Mouse (Mus musculus): ENCODE results near the gene Slx4ip. TPM values are rescaled to one million over a fixed set of nuclear protein-coding genes. Genes with fewer than 3 reads are reported as not detected.

Slx4ip gene
- polyA plus RNA-seq, 1 experiment from 2014 or later, result 9.4 TPM

GRCm38 (mm10) chr2:136936391-136937288 is 45.6 kb downstream of the Slx4ip start:
- ATAC-seq (ENCODE audit: insufficient read depth, low FRiP score, low TSS enrichment), result no peak
- WGBS, result 92% methylated on average over 4 of the region's 4 CpGs

GRCm38 (mm10) chr2:136938249-136938648 is 47.2 kb downstream of the Slx4ip start:
- Histone ChIP-seq H3K4me3 (ENCODE audit: low read depth, low read length) (no peak overlapping the region), H3K27me3 (ENCODE audit: control insufficient read depth, insufficient read depth, low read length) (no peaks in the 10 kb centered on the region), H3K4me2 (ENCODE audit: low read depth) (no peak overlapping the region), H3K9ac (ENCODE audit: low read length) (no peak overlapping the region), H3K9me3 (ENCODE audit: control insufficient read depth, low read length) (no peaks in the 10 kb centered on the region), H3K36me3 (ENCODE audit: control insufficient read depth, insufficient read depth, low read length) (no peaks in the 10 kb centered on the region), H3K27ac (ENCODE audit: low read depth, low read length) (no peak overlapping the region), H3K4me1 (ENCODE audit: control insufficient read depth, insufficient read depth, low read length) (no peaks in the 10 kb centered on the region)
- 86% methylated on average over 1 of the region's 1 CpGs for WGBS
- DNase-seq (ENCODE audit: low spot score) (no peak), ATAC-seq (ENCODE audit: insufficient read depth, low FRiP score, low TSS enrichment) (no peak)

More at GRCm38 (mm10) chr2:136936391-136937288, 45.6 kb downstream of the Slx4ip start:
- Histone ChIP-seq H3K9me3 (ENCODE audit: control insufficient read depth, low read length) (no peaks in the 10 kb centered on the region), H3K36me3 (ENCODE audit: control insufficient read depth, insufficient read depth, low read length) (no peaks in the 10 kb centered on the region), H3K4me3 (ENCODE audit: low read depth, low read length) (no peak overlapping the region), H3K4me1 (ENCODE audit: control insufficient read depth, insufficient read depth, low read length) (no peaks in the 10 kb centered on the region), H3K4me2 (ENCODE audit: low read depth) (no peak overlapping the region), H3K27ac (ENCODE audit: low read depth, low read length) (no peak overlapping the region), H3K9ac (ENCODE audit: low read length) (no peak overlapping the region), H3K27me3 (ENCODE audit: control insufficient read depth, insufficient read depth, low read length) (no peaks in the 10 kb centered on the region)
- DNase-seq (ENCODE audit: low spot score), result no peak

- Histone ChIP-seq H3K27me3 (ENCODE audit: control insufficient read depth, insufficient read depth, low read length) (no peaks in the 10 kb centered on the region), H3K9ac (ENCODE audit: low read length) (no peak overlapping the region), H3K9me3 (ENCODE audit: control insufficient read depth, low read length) (no peaks in the 10 kb centered on the region), H3K4me3 (ENCODE audit: low read depth, low read length) (no peak overlapping the region), H3K4me1 (ENCODE audit: control insufficient read depth, insufficient read depth, low read length) (no peaks in the 10 kb centered on the region), H3K4me2 (ENCODE audit: low read depth) (no peak overlapping the region), H3K27ac (ENCODE audit: low read depth, low read length) (no peak overlapping the region), H3K36me3 (ENCODE audit: control insufficient read depth, insufficient read depth, low read length) (no peaks in the 10 kb centered on the region)
- DNase-seq (ENCODE audit: low spot score) (no peak), ATAC-seq (ENCODE audit: insufficient read depth, low FRiP score, low TSS enrichment) (no peak)
- 93% methylated on average over 5 of the region's 5 CpGs for WGBS
Observed at GRCm38 (mm10) chr2:136946297-136946696, 55.3 kb downstream of the Slx4ip start.

DNA sequence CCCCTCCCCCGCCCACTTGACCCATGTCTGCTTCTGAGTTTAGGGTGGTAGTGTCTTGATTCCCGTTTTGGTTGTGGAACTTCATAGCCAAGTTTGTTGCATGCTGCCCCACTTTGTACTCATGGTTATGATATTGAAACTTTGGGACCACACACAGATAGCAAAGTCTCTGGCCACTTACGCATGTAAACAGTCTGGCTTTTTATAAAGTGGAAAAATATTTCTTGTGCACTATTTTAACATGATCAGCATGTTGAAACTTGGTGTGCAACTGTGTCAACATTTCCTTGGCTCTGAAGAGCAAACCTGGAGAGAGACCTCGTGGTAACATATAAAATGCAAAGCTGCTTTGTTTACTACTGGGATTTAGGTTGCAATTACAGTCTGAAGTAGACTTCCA is 56.5 kb downstream of the Slx4ip start:
- ATAC-seq (ENCODE audit: insufficient read depth, low FRiP score, low TSS enrichment) (no peak), DNase-seq (ENCODE audit: low spot score) (no peak)
- Histone ChIP-seq H3K9ac (ENCODE audit: low read length) (no peak overlapping the region), H3K27me3 (ENCODE audit: control insufficient read depth, insufficient read depth, low read length) (no peaks in the 10 kb centered on the region), H3K9me3 (ENCODE audit: control insufficient read depth, low read length) (no peaks in the 10 kb centered on the region), H3K4me3 (ENCODE audit: low read depth, low read length) (no peak overlapping the region), H3K4me2 (ENCODE audit: low read depth) (no peak overlapping the region), H3K4me1 (ENCODE audit: control insufficient read depth, insufficient read depth, low read length) (no peaks in the 10 kb centered on the region), H3K36me3 (ENCODE audit: control insufficient read depth, insufficient read depth, low read length) (no peaks in the 10 kb centered on the region), H3K27ac (ENCODE audit: low read depth, low read length) (no peak overlapping the region)
- WGBS, result 84% methylated on average over 4 of the region's 4 CpGs

- H3K4me1 ChIP-seq (ENCODE audit: control insufficient read depth, insufficient read depth, low read length), result no peaks in the 10 kb centered on the region
- H3K9ac ChIP-seq (ENCODE audit: low read length), result no peak overlapping the region
- DNase-seq (ENCODE audit: low spot score) (no peak), ATAC-seq (ENCODE audit: insufficient read depth, low FRiP score, low TSS enrichment) (no peak)
- no peak overlapping the region for H3K4me3 ChIP-seq (ENCODE audit: low read depth, low read length)
- no peak overlapping the region for H3K27ac ChIP-seq (ENCODE audit: low read depth, low read length)
- no peak overlapping the region for H3K4me2 ChIP-seq (ENCODE audit: low read depth)
- H3K27me3 ChIP-seq (ENCODE audit: control insufficient read depth, insufficient read depth, low read length), result no peaks in the 10 kb centered on the region
- H3K9me3 ChIP-seq (ENCODE audit: control insufficient read depth, low read length), result no peaks in the 10 kb centered on the region
- WGBS, result 57% methylated on average over 5 of the region's 5 CpGs
- H3K36me3 ChIP-seq (ENCODE audit: control insufficient read depth, insufficient read depth, low read length), result no peaks in the 10 kb centered on the region
Observed at GRCm38 (mm10) chr2:136947937-136948336, 56.9 kb downstream of the Slx4ip start.

- Histone ChIP-seq H3K4me3 (ENCODE audit: low read depth, low read length) (no peak overlapping the region), H3K4me1 (ENCODE audit: control insufficient read depth, insufficient read depth, low read length) (no peaks in the 10 kb centered on the region), H3K9ac (ENCODE audit: low read length) (no peak overlapping the region), H3K36me3 (ENCODE audit: control insufficient read depth, insufficient read depth, low read length) (no peaks in the 10 kb centered on the region), H3K27ac (ENCODE audit: low read depth, low read length) (no peak overlapping the region), H3K9me3 (ENCODE audit: control insufficient read depth, low read length) (no peaks in the 10 kb centered on the region), H3K4me2 (ENCODE audit: low read depth) (no peak overlapping the region), H3K27me3 (ENCODE audit: control insufficient read depth, insufficient read depth, low read length) (no peaks in the 10 kb centered on the region)
- WGBS, result 52% methylated on average over 1 of the region's 1 CpGs
- no peak for DNase-seq (ENCODE audit: low spot score)
- no peak for ATAC-seq (ENCODE audit: insufficient read depth, low FRiP score, low TSS enrichment)
Observed at GRCm38 (mm10) chr2:136952238-136952637, 61.2 kb downstream of the Slx4ip start.

- no peaks in the 10 kb centered on the region for H3K9me3 ChIP-seq (ENCODE audit: control insufficient read depth, low read length)
- no peak overlapping the region for H3K4me3 ChIP-seq (ENCODE audit: low read depth, low read length)
- H3K4me1 ChIP-seq (ENCODE audit: control insufficient read depth, insufficient read depth, low read length), result no peaks in the 10 kb centered on the region
- H3K27me3 ChIP-seq (ENCODE audit: control insufficient read depth, insufficient read depth, low read length), result no peaks in the 10 kb centered on the region
- no peak overlapping the region for H3K27ac ChIP-seq (ENCODE audit: low read depth, low read length)
- H3K4me2 ChIP-seq (ENCODE audit: low read depth), result no peak overlapping the region
- DNase-seq (ENCODE audit: low spot score), result no peak
- no peaks in the 10 kb centered on the region for H3K36me3 ChIP-seq (ENCODE audit: control insufficient read depth, insufficient read depth, low read length)
- ATAC-seq (ENCODE audit: insufficient read depth, low FRiP score, low TSS enrichment), result no peak
- H3K9ac ChIP-seq (ENCODE audit: low read length), result no peak overlapping the region
- WGBS, result 83% methylated on average over 9 of the region's 9 CpGs
Observed at GRCm38 (mm10) chr2:136955726-136956571, 64.9 kb downstream of the Slx4ip start.

DNA sequence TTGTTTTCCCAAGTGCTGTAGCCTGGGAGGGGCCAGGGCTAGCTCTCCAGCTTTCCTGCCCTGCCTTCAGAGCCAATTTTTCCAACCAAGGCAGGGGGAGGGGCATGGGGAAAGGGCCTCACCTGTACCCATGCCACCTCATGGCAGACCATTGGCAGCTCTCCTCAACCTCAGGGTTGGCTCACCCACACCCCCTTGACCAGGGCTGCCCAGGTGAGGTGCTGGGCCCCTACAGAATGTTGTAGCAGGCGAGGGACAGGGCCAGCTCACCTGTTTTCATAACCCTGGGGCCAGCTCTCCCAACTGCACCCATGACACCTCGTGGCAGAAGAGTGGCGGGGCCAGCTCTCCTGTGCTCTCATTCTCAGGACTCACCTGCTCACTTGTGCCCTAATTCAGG is 67.7 kb downstream of the Slx4ip start:
- H3K36me3 ChIP-seq (ENCODE audit: control insufficient read depth, insufficient read depth, low read length), result no peaks in the 10 kb centered on the region
- no peak overlapping the region for H3K4me3 ChIP-seq (ENCODE audit: low read depth, low read length)
- H3K4me2 ChIP-seq (ENCODE audit: low read depth), result no peak overlapping the region
- ATAC-seq (ENCODE audit: insufficient read depth, low FRiP score, low TSS enrichment) (no peak), DNase-seq (ENCODE audit: low spot score) (no peak)
- WGBS, result 79% methylated on average over 3 of the region's 3 CpGs
- no peak overlapping the region for H3K27ac ChIP-seq (ENCODE audit: low read depth, low read length)
- H3K9ac ChIP-seq (ENCODE audit: low read length), result no peak overlapping the region
- H3K27me3 ChIP-seq (ENCODE audit: control insufficient read depth, insufficient read depth, low read length), result no peaks in the 10 kb centered on the region
- no peaks in the 10 kb centered on the region for H3K4me1 ChIP-seq (ENCODE audit: control insufficient read depth, insufficient read depth, low read length)
- no peaks in the 10 kb centered on the region for H3K9me3 ChIP-seq (ENCODE audit: control insufficient read depth, low read length)
